Mouse (Mus musculus) heart, adult 11 months (tissue): Measurements from ENCODE around the gene Vmn1r111.
"Not testable (repeated sequence)": the region's sequence is repeated elsewhere in the genome, so short reads cannot be mapped to it uniquely, and the experiment has no call there.

ENCODE experiments used
- DNase-seq: peaks from one replicate; pipeline ENCODE4 v3.0.0; 2022

The Vmn1r111 gene

DNA sequence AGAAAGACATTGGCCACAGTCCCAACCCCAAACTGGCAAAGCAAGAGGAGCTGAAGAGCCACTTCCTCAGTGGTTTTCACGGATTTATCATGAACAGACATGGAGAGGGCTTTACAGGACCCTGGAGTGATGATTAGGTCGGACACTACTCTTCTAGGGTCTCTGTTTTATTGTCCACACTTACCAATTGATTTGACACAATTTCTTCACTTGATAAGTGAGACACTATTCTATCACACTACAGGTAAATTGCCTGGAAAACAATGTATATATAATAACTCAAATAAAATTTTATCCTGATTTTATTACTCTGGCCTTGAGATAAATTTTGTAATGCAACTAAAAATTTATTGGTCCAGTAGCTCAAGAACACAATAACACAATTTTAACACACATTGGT is at the start of gene Vmn1r111:
Gene Vmn1r111, minus strand, starts transcription at position 101 of the 400 bp plus-strand sequence.
- DNase-seq, result not testable (repeated sequence)

DNA sequence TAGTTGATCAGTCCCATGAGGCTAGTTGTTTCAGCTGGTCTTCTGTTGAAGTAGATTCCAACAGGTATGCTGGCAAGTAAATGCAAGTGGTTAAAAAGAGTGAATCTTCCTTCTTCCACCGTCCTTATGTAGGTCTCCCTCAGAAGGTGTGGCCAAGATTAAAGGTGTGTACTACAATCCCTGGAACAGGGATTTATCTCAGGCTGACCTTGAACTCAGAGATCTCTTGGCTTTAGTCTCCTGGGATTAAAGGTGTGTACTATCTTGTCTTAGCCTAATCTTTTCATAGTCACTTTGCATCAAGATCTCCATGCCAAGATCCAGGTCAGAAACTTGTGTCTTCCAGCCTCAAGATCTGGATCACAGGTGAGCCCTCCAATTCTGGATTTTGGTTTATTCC is 27.5 kb upstream of the Vmn1r111 start, which contains the start of gene Gm10668:
Gene Gm10668, minus strand, starts transcription at position 101 of the 400 bp plus-strand sequence.
- not testable (repeated sequence) for DNase-seq

DNA sequence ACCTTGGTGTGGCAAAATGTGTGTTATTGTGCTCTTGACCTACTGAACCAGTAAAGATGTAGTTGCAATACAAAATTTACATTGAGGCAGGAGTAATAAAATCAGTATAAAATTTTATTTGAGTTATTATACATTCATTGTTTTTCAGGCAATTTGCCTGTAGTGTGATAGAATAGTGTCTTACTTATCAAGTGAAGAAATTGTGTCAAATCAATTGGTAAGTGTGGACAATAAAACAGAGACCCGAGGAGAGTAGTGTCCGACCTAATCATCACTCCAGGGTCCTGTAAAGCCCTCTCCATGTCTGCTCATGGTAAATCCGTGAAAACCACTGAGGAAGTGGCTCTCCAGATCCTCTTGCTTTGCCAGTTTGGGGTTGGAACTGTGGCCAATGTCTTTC is 34.4 kb downstream of the Vmn1r111 start, which contains the start of gene Vmn1r107:
Gene Vmn1r107, plus strand, starts transcription at position 301 of the 400 bp plus-strand sequence.
- DNase-seq, result not testable (repeated sequence)
